Mouse (Mus musculus) skeletal muscle tissue, postnatal 0 days (tissue): ENCODE measurements around the gene Gm21820. TPM values are rescaled to one million over a fixed set of nuclear protein-coding genes. Genes with fewer than 3 reads are reported as not detected.

ENCODE experiments used
- polyA plus RNA-seq: library from polyadenylated mRNA; unstranded; fragments of >200 nt; fragmentation: Nextera tagmentation; extraction: Ambion mirVana; gene quantifications from 2 replicates; pipeline ENCODE4 v1.2.1, GENCODE M21; 2015

Gm21820 gene
- polyA plus RNA-seq: not detected in 2 replicates

DNA sequence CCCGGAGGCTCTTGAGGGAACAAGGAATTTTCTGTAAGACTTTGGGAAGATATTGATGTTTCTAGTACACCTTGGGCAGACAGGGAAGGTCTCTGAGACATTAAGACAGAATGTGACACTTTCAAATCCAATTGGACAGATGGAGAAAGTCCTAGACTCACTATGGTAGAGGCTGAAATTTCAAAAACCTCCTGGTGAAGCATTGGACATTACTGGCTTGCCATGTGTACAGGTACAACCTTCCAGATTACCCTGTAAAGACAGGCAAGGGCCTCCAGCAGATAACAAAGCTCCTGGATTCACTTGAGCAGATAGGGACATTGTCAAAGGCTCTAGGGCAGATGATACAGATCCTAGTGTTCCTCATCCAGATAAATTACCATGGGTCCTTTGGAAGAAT, at the start of gene Gm21820:
Gene Gm21820 (minus strand): TSS at position 101 of the 400 bp plus-strand sequence.

Other genes with a start within 250 kb of the Gm21820 start
- not detected in 2 replicates for gene Gm20918, start 205.5 kb downstream of the Gm21820 start, polyA plus RNA-seq